Mouse (Mus musculus): ENCODE results near the gene Gm45062.

DNA sequence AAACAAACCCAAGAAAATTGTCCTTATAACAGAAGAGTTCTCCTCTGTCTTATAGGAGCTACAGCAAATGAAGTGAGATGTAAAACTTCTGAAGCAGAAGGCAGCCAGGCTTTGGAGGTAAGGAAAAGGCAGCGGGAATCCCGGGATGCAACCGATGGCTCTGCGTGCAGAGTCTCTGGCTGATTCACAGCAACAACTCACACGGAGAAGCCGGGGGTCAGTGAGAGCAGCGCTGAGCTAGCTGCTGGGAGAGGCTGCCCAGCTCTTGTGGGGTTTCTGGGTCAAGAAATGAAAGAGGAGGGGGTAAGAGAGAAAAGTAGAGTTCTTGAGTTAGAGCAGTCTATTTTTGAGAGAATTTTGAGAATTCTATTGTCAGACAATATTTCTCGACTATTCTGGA, 114.6 kb downstream of the Gm45062 start:
- TF ChIP-seq CTCF (IDR thresholded peaks at IDR 0.05; ENCODE audit: low read depth) (no peak), EP300 (IDR thresholded peaks at IDR 0.05; ENCODE audit: low read depth) (no peak)
